Mouse (Mus musculus): ENCODE measurements around the gene Syvn1.

Gene Syvn1

GRCm38 (mm10) chr19:6046294-6047153 lies at the start of gene Syvn1:
Gene Syvn1 (plus strand): TSS chr19:6046576.
- DNase-seq (ENCODE audit: low spot score in 2 of 2): peak; percentile 87 to 91

DNA sequence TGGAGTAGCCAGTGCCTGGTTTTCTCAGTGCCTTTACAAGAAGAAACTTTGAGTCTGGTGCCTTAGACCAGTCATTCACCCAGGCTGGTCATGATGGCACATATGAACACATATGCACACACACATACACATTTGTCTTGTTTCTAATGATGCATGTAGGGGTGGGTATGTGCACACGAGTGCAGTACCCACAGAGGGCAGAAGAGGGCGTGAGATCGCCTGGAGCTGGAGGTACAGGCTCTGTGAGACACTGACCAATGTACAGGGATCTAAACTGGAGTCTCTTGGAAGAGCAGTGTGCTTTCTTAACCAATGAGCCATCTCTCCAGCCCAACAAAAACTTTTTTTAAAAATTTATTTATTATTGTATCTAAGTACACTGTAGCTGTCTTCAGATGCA lies 48.2 kb upstream of the Syvn1 start:
- DNase-seq (ENCODE audit: low spot score in 2 of 2): no peak

GRCm38 (mm10) chr19:5999969-6000368 lies 46.4 kb upstream of the Syvn1 start:
- DNase-seq (ENCODE audit: low spot score in 2 of 2): no peak

GRCm38 (mm10) chr19:6005541-6005940 lies 40.8 kb upstream of the Syvn1 start:
- DNase-seq (ENCODE audit: low spot score in 2 of 2): no peak

- DNase-seq (ENCODE audit: low spot score in 2 of 2): no peak
Observed at GRCm38 (mm10) chr19:6007013-6007412, 39.4 kb upstream of the Syvn1 start.

GRCm38 (mm10) chr19:6009137-6009536 lies 37.2 kb upstream of the Syvn1 start:
- DNase-seq (ENCODE audit: low spot score in 2 of 2): no peak

DNA sequence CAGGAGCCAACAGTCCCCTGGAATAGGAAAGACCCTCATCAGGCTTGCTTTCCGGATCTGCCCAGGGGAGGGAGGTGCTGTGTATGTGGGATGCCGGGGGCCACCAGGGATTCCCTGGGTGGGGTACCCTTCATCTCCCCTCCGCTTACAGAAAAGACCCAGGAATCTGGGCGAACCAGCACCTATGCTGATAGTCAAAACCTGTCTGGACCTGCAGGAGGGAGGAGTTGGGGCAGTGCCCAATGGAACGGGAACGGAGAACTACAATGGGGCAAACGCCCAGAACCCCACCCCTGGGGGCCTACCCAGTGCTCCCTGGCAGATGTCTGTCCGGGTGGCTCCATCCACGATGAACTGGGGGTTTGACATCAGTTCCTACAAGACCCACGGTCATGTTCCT lies 32.7 kb upstream of the Syvn1 start:
- DNase-seq (ENCODE audit: low spot score in 2 of 2): no peak

- no peak for DNase-seq (ENCODE audit: low spot score in 2 of 2)
Observed at GRCm38 (mm10) chr19:6014991-6015510, 31.3 kb upstream of the Syvn1 start.

- DNase-seq (ENCODE audit: low spot score in 2 of 2): peak; percentile 35 to 56
Observed at GRCm38 (mm10) chr19:6015511-6016315, 30.7 kb upstream of the Syvn1 start, which contains the start of gene Capn1. Gene Capn1 (minus strand): TSS chr19:6015897.

DNA sequence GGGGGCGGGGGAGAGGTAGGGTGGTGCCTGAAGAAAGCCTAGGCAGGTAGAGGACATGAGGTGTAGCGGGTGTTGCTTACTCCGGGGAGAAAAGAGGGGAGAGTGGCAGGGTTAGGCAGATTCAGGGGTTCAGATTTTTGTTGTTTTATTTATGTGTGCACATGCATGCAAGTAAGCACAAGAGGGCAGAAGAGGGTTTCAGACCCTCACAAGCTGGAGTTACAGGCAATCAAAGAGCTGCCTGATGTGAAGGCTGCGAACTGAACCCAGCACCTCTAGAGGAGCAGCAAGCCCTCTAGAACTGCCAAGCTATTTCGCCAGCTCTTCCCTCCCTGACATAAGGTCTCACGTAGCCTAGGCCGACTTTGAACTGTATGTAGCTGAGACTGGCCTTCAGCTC lies 29.8 kb upstream of the Syvn1 start:
- no peak for DNase-seq (ENCODE audit: low spot score in 2 of 2)

GRCm38 (mm10) chr19:6018142-6019089 lies 28.0 kb upstream of the Syvn1 start:
- DNase-seq (ENCODE audit: low spot score in 2 of 2): peak; percentile 76

DNA sequence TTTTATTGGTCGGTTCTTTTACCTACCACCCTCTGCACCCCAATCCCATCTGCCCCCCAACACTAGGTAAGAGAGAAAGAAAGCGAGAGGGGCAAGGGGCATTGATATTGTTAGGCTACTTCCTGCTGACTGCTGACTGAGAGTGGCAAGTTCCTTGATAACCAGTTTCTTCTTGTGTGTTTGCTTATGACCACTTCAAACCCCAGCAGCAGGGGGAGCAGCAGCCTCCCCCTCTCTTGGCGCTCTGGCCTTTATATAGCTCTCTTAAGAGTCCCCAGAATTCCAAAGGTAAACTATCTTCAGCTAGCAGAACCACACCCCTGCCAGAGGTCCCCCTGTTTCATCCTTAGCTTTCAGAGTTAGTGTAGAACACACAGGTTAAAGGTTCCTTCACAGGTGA lies 26.1 kb upstream of the Syvn1 start:
- no peak for DNase-seq (ENCODE audit: low spot score in 2 of 2)

DNA sequence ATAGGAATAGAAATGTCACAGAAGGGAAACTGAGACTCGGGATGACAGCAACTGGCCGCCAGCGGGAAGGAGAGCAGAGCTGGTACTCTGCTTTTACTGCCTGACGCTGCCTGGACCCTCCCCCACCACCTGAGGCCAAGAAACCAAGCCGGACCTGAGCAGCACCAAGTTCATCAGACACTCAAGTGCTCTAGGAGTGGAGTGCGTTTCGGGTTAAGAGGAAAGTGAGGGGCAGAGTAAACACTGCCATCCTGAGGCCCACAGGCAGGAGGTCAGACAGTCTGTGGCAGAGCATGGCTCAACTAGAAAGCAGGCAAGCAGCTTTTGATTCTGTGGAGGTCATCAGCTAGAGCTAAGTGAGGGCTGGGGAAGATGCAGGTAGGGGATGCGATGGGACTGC lies 23.3 kb upstream of the Syvn1 start:
- no peak for DNase-seq (ENCODE audit: low spot score in 2 of 2)

DNA sequence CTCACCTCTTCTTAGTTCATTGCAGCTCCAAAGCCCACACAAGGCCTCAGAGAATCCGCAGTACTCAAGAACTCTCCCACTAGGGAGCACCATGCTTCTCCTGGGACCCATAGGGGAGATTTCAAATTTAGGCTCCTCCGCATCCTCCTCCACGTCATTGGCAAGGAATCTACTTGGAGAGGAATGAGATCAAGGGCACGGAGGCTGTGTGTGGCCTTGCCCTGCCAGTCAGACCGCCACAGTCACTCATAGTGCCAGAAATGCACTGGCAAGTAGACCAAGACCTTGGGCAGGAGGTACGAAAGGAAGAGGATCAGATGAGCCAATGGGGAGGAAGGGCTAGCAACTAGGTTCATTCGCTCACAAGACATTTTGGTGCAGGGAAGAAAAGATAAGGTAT lies 22.4 kb upstream of the Syvn1 start:
- no peak for DNase-seq (ENCODE audit: low spot score in 2 of 2)

- no peak for DNase-seq (ENCODE audit: low spot score in 2 of 2)
Observed at GRCm38 (mm10) chr19:6028991-6029390, 17.4 kb upstream of the Syvn1 start.

GRCm38 (mm10) chr19:6029426-6029825 lies 16.9 kb upstream of the Syvn1 start:
- DNase-seq (ENCODE audit: low spot score in 2 of 2): no peak

GRCm38 (mm10) chr19:6030520-6031280 lies 15.7 kb upstream of the Syvn1 start:
- DNase-seq (ENCODE audit: low spot score in 2 of 2): no peak

DNA sequence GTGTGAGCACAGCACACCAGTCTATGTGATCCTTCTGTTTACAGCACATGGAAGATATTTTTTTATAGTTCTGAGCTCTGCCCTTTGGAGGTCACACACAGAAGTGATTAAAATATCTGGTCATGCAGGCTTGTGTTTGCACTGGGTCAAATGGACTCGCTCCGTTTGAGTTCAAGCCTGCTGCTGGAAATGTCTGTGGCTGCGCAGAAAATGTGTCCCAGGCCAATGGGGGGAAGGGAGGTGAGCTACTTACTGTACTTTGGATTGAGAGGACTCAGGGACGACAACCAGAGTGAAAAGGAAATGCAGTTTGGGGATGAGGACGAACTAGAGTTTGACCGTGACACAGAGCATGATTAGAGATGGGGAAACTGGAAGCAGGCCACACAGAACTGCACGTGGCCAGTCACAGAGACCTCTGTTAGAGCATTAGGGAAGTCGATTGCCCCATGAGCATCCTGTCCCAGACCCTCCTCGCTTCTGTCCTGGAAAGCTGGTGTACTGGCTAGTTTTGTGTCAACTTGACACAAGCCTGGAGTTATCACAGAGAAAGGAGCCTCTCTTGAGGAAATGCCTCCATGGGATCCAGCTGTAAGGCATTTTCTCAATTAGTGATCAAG lies 10.3 kb upstream of the Syvn1 start:
- DNase-seq (ENCODE audit: low spot score in 2 of 2): no peak

- DNase-seq (ENCODE audit: low spot score in 2 of 2): no peak
Observed at GRCm38 (mm10) chr19:6037695-6038094, 8.7 kb upstream of the Syvn1 start.

DNA sequence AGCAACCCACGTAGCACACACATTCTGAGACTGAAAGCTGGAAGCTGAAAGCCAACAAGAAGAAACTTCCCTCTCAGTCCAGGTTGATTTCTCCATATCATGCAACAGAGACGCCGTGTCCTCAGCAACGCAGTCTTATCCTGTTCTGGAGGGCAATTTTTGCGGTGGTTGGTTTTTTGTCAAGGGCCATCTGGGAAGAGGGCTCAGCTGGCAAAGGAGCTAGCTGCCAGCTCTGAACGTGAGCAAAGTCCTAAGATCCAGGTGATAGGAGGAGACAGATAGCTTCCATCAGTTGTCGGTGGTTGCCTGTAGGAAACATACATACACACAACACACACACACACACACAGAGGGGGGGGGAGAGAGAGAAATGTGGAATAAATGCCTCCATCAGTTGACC lies 8.1 kb upstream of the Syvn1 start:
- no peak for DNase-seq (ENCODE audit: low spot score in 2 of 2)
